Mouse (Mus musculus) inflammation-experienced regulatory T-cells, adult 6 months (primary cell): ENCODE results near the gene Sh2d3c. TPM values are rescaled to one million over a fixed set of nuclear protein-coding genes. Genes with fewer than 3 reads are reported as not detected.

Source experiments
- ATAC-seq: one replicate; pipeline ENCODE4 v1.8.0; 2017
- polyA plus RNA-seq, 3 experiments: library from polyadenylated mRNA; unstranded; fragments of 100-300 nt; shearing (Covaris generic); gene quantifications; one replicate each; pipeline ENCODE4 v1.2.1; 2017

The Sh2d3c gene
- polyA plus RNA-seq, 3 experiments from 2014 or later: 56.2 to 83.0 (median 61.4) TPM

DNA sequence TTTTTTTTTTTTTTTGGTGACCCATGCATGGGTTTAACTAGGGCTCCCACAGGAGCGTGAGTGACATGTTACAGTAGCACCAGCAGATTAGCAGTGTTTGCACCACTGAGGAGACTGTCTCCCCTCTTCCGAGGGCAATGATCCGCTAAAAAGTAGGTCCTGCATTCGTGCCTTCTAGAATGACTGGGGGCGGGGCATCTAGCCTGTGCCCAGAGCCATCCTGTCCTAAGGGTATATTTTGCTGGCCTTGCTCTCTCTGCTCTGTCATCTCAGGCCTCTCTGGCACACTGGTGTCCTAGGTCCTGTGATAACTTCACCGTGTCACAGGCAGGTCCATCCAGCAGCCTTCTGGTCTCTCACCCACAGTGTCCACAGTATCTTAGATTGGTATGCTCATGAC lies 21.2 kb upstream of the Sh2d3c start:
- no peak for ATAC-seq

GRCm38 (mm10) chr2:32700966-32701743 lies 19.7 kb upstream of the Sh2d3c start:
- no peak for ATAC-seq

GRCm38 (mm10) chr2:32703046-32703445 lies 17.8 kb upstream of the Sh2d3c start:
- ATAC-seq: no peak

DNA sequence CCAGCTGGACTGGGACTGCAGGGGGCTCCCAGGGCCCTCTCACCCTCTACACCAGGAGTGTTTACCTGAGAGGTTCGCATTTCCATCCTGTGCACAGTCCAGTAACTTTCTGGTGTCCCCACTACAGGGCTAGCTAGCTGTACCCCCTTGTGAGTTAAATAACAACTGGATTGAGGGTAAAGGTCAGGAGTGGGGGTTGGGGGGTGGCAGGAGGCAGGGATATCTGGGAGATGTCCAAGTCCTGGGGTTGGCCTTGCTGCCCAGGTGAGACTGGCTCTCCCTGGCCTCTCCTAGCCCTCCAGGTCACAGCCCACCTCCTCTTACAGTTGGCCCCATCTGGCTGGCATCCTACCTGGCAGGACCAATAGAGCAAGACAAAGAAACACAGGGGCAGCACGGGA lies 16.8 kb upstream of the Sh2d3c start, which contains the start of gene Fpgs:
Gene Fpgs (minus strand): TSS at position 125 of the 401 bp plus-strand sequence.
- ATAC-seq: no peak

- ATAC-seq: no peak
These were observed 15.8 kb upstream of the Sh2d3c start for GRCm38 (mm10) chr2:32705018-32705417.

- no peak for ATAC-seq
These were observed 13.9 kb upstream of the Sh2d3c start for GRCm38 (mm10) chr2:32706971-32707370.

DNA sequence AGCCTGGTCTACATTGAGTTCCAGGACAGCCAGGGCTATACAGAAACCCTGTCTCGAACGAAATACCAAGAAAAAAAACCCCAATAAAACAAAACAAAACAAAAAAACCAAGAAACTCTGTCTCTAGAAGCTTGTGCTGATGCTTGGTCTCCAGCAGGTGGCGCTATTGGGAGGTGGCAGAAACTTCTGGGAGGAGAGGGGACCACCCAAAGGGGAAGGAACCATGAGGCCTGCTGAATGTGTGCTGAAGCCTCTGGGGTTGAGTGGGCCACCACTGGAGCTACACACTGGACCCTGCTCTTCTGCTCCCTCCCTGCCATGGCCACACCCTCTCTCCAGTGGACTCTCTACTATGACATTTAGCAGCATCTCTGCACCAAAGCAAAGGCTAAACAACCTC lies 12.2 kb upstream of the Sh2d3c start:
- no peak for ATAC-seq

- ATAC-seq: no peak
These were observed 11.2 kb upstream of the Sh2d3c start for GRCm38 (mm10) chr2:32709521-32710137.

DNA sequence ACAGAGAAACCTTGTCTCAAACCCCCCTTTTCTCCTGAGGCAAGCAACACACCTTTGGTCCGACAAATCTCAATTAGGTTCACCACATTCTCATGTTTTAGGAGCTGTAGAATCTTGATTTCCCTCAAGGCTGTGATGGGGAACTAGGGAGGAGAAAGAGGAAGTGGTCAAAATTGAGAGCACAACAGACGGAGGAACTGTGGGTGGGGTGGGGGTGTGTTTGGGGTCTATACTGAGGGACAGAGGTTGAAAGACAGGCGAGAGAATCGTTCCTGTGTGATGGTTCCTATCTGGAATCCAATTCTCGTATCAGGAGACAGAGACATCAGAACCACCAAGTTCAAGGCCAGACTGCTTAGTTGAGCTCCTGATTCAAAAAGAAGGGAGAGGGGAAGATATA lies 10.4 kb upstream of the Sh2d3c start:
- ATAC-seq: no peak

- ATAC-seq: no peak
These were observed 9.4 kb upstream of the Sh2d3c start for GRCm38 (mm10) chr2:32711301-32712056.

- ATAC-seq: no peak
These were observed 8.7 kb upstream of the Sh2d3c start for GRCm38 (mm10) chr2:32712108-32712551.

- ATAC-seq: peak; percentile 59
These were observed 8.3 kb upstream of the Sh2d3c start for GRCm38 (mm10) chr2:32712586-32712933.

DNA sequence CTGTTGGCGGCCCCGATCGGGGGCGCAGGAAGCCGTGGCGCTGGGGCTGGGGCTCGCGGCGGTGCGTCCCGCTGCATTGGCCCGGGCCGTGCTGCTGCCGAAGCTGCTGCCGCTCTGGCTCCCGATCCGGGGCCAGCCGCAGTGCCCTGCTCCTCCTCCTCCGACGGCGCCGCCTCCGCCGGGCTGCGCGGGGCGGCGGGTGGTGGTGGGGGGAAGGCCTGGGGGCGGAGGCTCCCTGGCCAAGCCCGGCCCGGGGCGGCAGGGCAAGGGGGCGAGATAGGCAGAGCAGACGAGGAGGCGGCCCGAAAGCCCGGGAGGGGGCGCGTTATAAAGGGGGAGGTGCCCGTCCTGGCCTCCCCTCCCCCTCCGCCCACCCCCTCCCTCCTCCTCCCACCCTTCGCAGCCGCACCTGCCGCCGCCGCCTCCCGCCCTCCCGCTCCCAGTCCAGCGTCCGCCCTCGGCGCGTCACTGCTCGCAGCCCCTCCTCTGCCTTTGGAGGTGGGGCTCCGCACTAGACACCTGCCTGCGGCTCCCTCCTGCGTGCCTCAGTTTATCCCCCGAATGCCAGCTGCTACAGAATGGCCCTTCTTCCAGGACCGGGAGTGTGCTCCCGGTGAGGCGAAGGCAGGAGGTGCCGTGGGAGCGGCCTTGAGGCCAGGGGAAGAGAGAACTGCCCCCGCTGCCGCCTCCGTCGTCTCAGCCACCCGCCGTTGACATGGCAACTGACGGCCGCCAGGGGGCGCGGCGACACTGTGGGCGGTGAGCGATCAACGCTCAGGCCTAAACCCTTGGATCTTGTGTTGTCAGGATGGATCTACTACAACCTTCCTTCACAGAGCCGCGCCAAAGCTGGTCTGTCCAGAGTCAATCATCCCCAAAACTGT lies 7.7 kb upstream of the Sh2d3c start, which contains the start of gene Cdk9:
Gene Cdk9 (minus strand): TSS at position 143 of the 884 bp plus-strand sequence.
- peak; percentile 64 for ATAC-seq

DNA sequence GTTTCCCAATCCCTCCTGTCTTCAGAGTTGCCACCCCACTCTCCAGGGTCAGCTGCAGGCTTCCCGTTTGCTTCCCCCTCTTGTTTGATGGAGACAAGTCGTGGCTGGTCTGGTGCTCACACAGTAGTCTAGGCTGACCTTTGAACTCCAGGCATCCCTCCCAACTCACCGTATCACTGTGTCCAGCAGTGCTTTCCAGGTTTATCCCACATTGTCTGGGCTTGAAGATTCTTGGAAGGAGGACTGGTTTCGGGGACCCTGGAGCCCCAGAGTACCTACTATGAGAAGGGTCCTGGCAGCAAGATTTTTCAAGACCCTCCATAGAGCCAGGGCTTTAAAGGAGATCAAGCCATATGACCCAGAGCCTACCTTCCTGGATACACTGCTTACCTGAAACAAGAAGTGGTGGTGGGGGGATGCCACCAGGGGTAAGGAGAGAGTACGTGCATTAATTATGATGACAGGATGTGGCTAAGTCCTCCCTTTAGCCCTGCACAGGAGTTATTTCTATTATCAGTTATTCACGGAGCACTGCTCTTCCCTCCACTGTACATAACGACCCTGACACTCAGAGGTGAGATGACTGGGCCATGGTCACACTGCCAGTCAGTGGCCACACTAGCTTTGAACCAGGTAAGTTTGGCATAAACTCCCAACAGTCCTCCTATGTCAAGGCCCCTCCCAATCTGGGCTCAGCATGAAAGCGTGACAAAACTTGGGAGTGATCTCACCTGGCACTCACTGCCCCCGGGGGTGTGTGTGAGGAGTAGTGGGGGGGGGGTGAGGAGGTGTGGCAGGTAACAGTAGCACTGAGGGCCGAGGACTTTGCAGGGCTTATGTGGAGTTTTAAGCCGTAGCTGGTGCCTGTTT lies 6.5 kb upstream of the Sh2d3c start:
- peak; percentile 30 for ATAC-seq

- ATAC-seq: peak; percentile 42
These were observed 5.8 kb upstream of the Sh2d3c start for GRCm38 (mm10) chr2:32714987-32715425.

DNA sequence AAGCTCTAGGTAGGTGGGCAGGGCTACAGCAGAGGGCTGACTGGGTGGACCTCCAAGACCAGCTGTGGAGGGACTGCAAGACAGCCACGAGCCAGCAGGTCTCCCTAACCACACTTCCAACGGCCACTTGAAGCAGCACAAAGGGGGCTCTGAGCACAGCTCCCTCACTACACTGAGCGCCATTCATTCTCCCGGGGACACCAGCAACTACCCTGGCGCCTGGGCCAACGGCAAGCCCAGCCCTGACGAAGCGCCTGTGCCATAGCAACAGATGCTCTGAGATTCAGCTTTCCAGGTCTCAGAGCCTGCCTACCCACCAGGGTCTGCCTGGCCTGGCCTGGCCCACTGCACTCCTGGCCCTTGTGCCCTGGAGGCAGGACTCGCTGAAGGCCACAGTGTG lies 2.1 kb upstream of the Sh2d3c start:
- ATAC-seq: no peak

DNA sequence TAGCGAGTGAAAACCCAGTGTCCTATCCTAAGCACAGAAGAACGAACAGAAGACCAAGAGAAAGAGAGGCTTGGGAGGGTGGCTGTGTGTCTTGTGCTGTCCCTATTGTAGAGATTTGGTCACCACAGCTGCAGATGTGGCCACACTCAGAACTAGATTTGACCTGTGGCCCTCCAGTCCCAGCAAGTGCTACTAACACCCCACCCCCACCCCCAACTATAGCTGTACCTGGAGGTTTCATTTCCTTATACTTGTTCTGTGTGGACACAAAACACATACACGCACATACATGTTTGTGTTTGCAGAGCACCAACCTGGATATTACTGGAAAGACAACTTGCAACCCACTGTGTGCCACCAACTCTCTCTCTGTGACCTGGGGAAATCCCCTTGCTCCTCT lies 802 bp upstream of the Sh2d3c start:
- ATAC-seq: no peak

GRCm38 (mm10) chr2:32722046-32722445 lies 1.2 kb downstream of the Sh2d3c start:
- peak; percentile 57 for ATAC-seq

DNA sequence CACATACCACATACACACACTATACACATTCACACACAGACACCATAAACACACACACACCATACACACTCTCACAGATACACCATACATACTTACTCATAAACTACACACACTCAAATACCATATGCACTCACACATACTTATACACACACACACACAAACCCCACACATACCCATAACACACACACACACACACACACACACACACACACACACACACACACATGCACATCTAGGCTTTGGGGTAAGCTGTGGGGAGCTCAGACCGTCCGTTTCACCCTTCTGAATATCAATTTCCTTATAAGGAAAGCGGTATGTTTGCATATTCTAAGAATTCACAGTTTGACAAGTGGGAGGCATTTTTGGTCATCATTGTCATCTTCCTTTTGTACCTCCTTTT lies 1.7 kb downstream of the Sh2d3c start:
- ATAC-seq: no peak

GRCm38 (mm10) chr2:32724149-32724548 lies 3.3 kb downstream of the Sh2d3c start:
- no peak for ATAC-seq
